Mouse (Mus musculus): ENCODE results near the gene Cpsf6. TPM values are rescaled to one million over a fixed set of nuclear protein-coding genes. Genes with fewer than 3 reads are reported as not detected.
A peak's percentile ranks its signal among the peaks of the same experiment; 100 is the strongest.

Gene Cpsf6
- polyA plus RNA-seq, 1 experiment from 2014 or later = 120 TPM

GRCm38 (mm10) chr10:117405526-117406282 lies 25.9 kb upstream of the Cpsf6 start:
- Histone ChIP-seq H3K9me3 (replicated peaks) (no peaks in the 10 kb centered on the region), H3K27me3 (replicated peaks) (no peaks in the 10 kb centered on the region), H3K27ac (ENCODE audit: poor library complexity, severe bottlenecking) (no peak overlapping the region), H3K4me3 (no peak overlapping the region), H3K9ac (no peak overlapping the region), H3K36me3 (no peaks in the 10 kb centered on the region), H3K4me2 (no peak overlapping the region), H3K4me1 (replicated peaks) (peaks cover 4% of the 10 kb centered on the region; the same call in 1 of the 2 replicates)
- ATAC-seq (ENCODE audit: insufficient number of reproducible peaks, low FRiP score) = no peak
- 67% methylated on average over 6 of the region's 6 CpGs for WGBS

DNA sequence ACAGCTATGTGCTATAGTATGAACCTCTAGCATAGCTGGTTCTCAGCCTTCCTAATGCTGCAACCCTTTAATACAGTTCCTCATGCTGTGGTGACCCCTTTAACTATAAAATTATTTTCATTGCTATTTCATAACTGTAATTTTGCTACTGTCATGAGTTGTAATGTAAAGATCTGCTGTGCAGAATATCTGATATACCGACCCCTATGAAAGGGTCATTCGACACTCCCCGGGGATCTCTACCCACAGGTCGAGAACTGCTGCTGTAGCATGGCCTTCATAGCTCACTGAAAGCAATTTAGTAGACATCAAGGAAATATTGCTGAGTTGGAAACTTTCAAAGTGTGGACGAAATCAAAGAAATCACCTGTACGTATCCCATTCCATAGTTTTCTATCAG lies 24.6 kb upstream of the Cpsf6 start:
- Histone ChIP-seq H3K27ac (ENCODE audit: poor library complexity, severe bottlenecking) (no peak overlapping the region), H3K27me3 (replicated peaks) (no peaks in the 10 kb centered on the region), H3K36me3 (no peaks in the 10 kb centered on the region), H3K9ac (no peak overlapping the region), H3K4me1 (replicated peaks) (no peaks in the 10 kb centered on the region), H3K9me3 (replicated peaks) (no peaks in the 10 kb centered on the region), H3K4me2 (no peak overlapping the region), H3K4me3 (no peak overlapping the region)
- WGBS = 88% methylated on average over 6 of the region's 6 CpGs
- ATAC-seq (ENCODE audit: insufficient number of reproducible peaks, low FRiP score) = no peak

DNA sequence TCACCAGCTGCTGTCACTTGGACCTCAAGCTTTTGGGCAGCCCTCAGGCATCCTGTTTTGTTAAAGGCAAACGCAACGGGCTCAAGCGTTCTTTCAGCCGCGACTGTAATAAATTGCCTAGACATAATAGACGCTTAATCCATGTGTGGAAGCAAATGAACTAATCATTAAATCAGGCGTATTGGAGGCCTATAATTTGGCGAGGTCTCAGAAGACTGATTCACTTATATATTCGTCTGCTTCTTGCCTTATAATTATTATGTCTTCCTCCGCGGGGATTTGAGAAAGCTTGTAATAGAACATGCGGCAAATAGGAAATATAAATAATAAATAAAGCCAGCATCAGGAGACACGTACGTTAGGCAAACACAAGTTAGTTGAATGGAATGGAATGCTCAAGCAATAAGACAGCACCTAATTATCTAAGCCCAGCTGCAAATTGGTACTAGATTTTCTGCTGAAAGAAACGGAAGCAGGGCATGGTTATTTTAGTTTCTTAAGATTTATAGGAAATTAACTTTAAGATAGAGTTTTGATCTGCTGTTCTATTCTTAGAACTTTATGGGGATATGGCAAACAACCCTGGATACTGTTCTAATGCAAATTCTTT lies 23.6 kb upstream of the Cpsf6 start:
- Histone ChIP-seq H3K4me1 (replicated peaks) (no peaks in the 10 kb centered on the region), H3K9ac (no peak overlapping the region), H3K9me3 (replicated peaks) (no peaks in the 10 kb centered on the region), H3K4me3 (no peak overlapping the region), H3K27me3 (replicated peaks) (no peaks in the 10 kb centered on the region), H3K36me3 (no peaks in the 10 kb centered on the region), H3K4me2 (no peak overlapping the region), H3K27ac (ENCODE audit: poor library complexity, severe bottlenecking) (no peak overlapping the region)
- WGBS = 83% methylated on average over 15 of the region's 15 CpGs
- no peak for ATAC-seq (ENCODE audit: insufficient number of reproducible peaks, low FRiP score)

DNA sequence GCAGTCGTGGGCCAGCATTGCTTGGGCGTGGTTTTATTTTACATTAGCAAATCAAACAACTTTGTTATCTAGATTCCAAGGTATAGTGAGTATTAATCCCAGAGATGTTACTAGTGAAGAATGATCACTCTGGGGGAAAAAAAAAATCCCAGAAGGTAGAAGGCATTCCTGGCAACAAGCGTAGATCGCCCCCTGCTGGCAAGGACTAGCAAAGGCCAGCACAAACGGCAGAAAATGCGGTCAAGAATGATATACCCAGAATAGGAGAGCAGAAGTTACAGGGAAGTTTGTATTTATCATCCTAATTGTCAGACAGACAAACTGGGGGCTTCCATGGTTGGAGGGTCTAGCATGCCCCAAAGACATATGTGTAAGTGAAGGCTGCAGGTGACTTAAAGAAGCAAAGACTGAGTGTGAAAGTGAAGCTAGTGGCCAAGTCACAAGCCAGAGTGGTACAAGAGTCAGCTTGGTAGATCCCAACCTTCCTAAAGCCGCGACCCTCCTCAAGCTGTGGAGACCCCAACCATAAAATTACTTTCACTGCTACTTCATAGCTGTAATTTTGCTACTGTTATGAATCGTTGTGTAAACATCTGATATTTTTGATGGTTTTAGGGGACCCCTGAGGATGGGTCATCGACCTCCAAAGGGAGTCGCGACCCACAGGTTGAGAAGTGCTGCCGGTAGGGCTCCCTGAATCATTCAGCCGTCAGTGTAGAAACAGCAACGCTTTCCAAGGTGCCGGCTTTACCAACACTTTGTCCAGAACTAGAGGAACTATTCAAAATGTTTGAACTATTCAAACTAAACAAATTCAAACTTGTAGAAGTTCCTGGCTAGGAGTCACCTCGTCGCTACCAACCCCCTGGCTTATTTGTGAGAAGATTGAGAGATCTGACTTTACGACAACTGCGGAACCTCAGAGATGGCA lies 22.9 kb upstream of the Cpsf6 start:
- no peak overlapping the region for H3K4me2 ChIP-seq
- H3K4me3 ChIP-seq = no peak overlapping the region
- ATAC-seq (ENCODE audit: insufficient number of reproducible peaks, low FRiP score) = no peak
- H3K4me1 ChIP-seq (replicated peaks) = no peaks in the 10 kb centered on the region
- H3K27me3 ChIP-seq (replicated peaks) = no peaks in the 10 kb centered on the region
- no peak overlapping the region for H3K9ac ChIP-seq
- H3K36me3 ChIP-seq = no peaks in the 10 kb centered on the region
- WGBS = 70% methylated on average over 20 of the region's 20 CpGs
- H3K27ac ChIP-seq (ENCODE audit: poor library complexity, severe bottlenecking) = no peak overlapping the region
- H3K9me3 ChIP-seq (replicated peaks) = no peaks in the 10 kb centered on the region

- H3K4me2 ChIP-seq = no peak overlapping the region
- 91% methylated on average over 4 of the region's 4 CpGs for WGBS
- ATAC-seq (ENCODE audit: insufficient number of reproducible peaks, low FRiP score) = no peak
- no peak overlapping the region for H3K9ac ChIP-seq
- no peak overlapping the region for H3K27ac ChIP-seq (ENCODE audit: poor library complexity, severe bottlenecking)
- H3K4me3 ChIP-seq = no peak overlapping the region
- no peaks in the 10 kb centered on the region for H3K36me3 ChIP-seq
- H3K4me1 ChIP-seq (replicated peaks) = peaks cover 8% of the 10 kb centered on the region
- H3K9me3 ChIP-seq (replicated peaks) = no peaks in the 10 kb centered on the region
- no peaks in the 10 kb centered on the region for H3K27me3 ChIP-seq (replicated peaks)
Measured at GRCm38 (mm10) chr10:117401364-117401763, 21.5 kb upstream of the Cpsf6 start.

DNA sequence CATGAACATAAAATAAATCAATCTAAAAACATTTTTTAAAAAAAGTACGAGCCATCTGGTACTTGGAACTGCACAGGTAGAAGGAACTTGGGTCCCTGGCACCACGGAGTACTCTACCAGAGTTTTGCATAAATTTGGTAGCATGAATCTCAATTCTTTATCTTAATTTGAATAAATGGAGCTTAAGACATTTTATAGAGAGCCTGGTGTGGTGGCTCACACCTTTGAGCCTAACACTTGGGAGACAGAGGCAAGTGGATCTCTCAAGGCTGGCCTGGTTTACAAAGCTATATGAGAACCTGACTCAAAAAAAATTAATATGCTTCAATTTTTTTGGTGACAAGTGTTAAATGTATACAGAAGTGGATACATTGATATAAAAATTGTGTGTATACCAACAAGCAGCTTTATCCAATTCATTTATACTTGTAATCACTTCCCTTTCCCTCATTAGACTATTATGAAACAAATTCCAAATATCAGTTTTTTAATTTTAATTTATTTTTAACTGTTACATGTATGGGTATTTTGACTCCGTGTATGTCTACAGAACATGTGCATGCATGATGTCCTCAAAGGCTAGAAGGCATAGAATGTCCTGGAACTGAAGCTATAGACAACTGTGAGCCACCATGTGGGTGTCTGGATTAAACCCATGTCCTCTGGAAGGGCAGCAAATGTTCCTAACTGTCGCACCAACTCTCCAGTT lies 20.6 kb upstream of the Cpsf6 start:
- H3K36me3 ChIP-seq = no peaks in the 10 kb centered on the region
- ATAC-seq (ENCODE audit: insufficient number of reproducible peaks, low FRiP score) = no peak
- no peaks in the 10 kb centered on the region for H3K9me3 ChIP-seq (replicated peaks)
- no peak overlapping the region for H3K27ac ChIP-seq (ENCODE audit: poor library complexity, severe bottlenecking)
- no peak overlapping the region for H3K4me2 ChIP-seq
- H3K4me3 ChIP-seq = no peak overlapping the region
- H3K4me1 ChIP-seq (replicated peaks) = peaks cover 8% of the 10 kb centered on the region
- no peaks in the 10 kb centered on the region for H3K27me3 ChIP-seq (replicated peaks)
- WGBS = 76% methylated on average over 4 of the region's 4 CpGs
- no peak overlapping the region for H3K9ac ChIP-seq

- Histone ChIP-seq H3K9ac (no peak overlapping the region), H3K9me3 (replicated peaks) (no peaks in the 10 kb centered on the region), H3K4me2 (no peak overlapping the region), H3K4me1 (replicated peaks) (peaks cover 8% of the 10 kb centered on the region), H3K4me3 (no peak overlapping the region), H3K27me3 (replicated peaks) (no peaks in the 10 kb centered on the region), H3K36me3 (no peaks in the 10 kb centered on the region), H3K27ac (ENCODE audit: poor library complexity, severe bottlenecking) (no peak overlapping the region)
- WGBS = 84% methylated on average over 3 of the region's 3 CpGs
- ATAC-seq (ENCODE audit: insufficient number of reproducible peaks, low FRiP score) = no peak
Measured at GRCm38 (mm10) chr10:117399839-117400238, 20.0 kb upstream of the Cpsf6 start.

DNA sequence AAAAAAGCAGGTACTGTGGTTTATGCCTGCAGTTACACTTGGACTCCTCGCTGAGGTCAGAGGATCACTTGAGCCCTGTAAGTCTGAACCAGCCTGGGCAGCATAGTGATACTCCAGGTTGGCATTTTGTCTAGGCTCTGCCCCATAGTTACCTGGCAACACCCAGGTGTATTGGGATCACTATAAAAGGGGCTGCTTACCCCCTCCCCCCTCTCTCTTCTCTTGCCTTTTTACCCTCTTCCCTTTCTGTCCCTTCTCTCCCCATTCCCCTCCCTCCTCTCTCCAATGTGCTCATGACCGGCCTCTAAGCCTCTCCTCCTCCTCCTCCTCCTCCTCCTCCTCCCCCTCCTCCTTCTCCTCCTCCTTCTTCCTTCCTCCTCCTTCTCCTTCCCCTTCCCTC lies 19.4 kb upstream of the Cpsf6 start:
- Histone ChIP-seq H3K27ac (ENCODE audit: poor library complexity, severe bottlenecking) (no peak overlapping the region), H3K27me3 (replicated peaks) (no peaks in the 10 kb centered on the region), H3K4me1 (replicated peaks) (peaks cover 8% of the 10 kb centered on the region), H3K4me2 (no peak overlapping the region), H3K4me3 (no peak overlapping the region), H3K36me3 (no peaks in the 10 kb centered on the region), H3K9me3 (replicated peaks) (no peaks in the 10 kb centered on the region), H3K9ac (no peak overlapping the region)
- WGBS = 44% methylated on average over 2 of the region's 2 CpGs
- no peak for ATAC-seq (ENCODE audit: insufficient number of reproducible peaks, low FRiP score)

DNA sequence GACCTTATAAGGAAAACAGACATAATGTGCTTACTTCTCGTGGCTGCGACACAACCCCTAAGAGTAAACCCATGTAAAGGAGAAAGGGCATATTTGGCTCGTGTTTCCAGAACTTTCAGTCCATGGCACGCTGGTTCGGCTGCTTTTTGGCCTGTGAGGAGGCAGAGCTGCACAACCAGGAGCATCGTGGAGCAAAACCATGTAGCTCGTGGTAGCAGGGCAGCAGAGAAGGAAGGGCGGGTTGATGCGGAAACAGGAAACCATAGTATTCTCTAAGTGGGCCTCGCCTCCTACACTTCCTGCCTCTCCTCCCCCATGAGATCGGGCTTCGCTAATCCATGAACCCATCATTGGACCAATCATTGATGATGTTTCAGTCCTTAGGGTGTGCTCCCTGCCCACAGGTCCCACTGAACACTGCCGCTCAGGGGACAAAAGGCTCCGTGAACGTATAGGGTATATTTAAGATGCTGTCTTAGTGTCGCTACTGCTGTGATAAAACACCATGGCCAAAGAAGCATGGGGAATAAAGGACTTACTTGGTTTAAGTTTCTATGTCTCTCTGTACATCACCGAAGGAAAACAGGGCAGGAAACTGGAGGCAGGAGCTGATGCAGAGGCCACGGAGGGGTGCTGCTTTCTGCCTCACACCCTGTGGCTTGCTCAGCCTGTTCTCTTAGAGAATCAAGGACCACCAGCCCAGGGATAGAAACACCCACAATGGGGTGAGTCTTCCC lies 18.4 kb upstream of the Cpsf6 start:
- peaks cover 8% of the 10 kb centered on the region for H3K4me1 ChIP-seq (replicated peaks)
- no peak overlapping the region for H3K27ac ChIP-seq (ENCODE audit: poor library complexity, severe bottlenecking)
- no peaks in the 10 kb centered on the region for H3K9me3 ChIP-seq (replicated peaks)
- no peak overlapping the region for H3K4me2 ChIP-seq
- no peak overlapping the region for H3K4me3 ChIP-seq
- H3K36me3 ChIP-seq = no peaks in the 10 kb centered on the region
- ATAC-seq (ENCODE audit: insufficient number of reproducible peaks, low FRiP score) = no peak
- no peaks in the 10 kb centered on the region for H3K27me3 ChIP-seq (replicated peaks)
- no peak overlapping the region for H3K9ac ChIP-seq
- WGBS = 69% methylated on average over 18 of the region's 18 CpGs

- H3K4me3 ChIP-seq = 0 out of 2 replicates have a peak overlapping the region, but pooled peaks have one; percentile 12
- 0 out of 2 replicates have a peak overlapping the region, but pooled peaks have one; percentile 16 for H3K9ac ChIP-seq
- no peaks in the 10 kb centered on the region for H3K36me3 ChIP-seq
- ATAC-seq (ENCODE audit: insufficient number of reproducible peaks, low FRiP score) = no peak
- no peaks in the 10 kb centered on the region for H3K27me3 ChIP-seq (replicated peaks)
- H3K4me2 ChIP-seq = peak overlapping the region; percentile 54
- WGBS = 60% methylated on average over 10 of the region's 10 CpGs
- H3K9me3 ChIP-seq (replicated peaks) = no peaks in the 10 kb centered on the region
- no peak overlapping the region for H3K27ac ChIP-seq (ENCODE audit: poor library complexity, severe bottlenecking)
- peaks cover 8% of the 10 kb centered on the region for H3K4me1 ChIP-seq (replicated peaks)
Measured at GRCm38 (mm10) chr10:117397106-117397625, 17.4 kb upstream of the Cpsf6 start.
